Mouse (Mus musculus): ENCODE results near the gene Nxph3.
"Not testable (repeated sequence)": the region's sequence is repeated elsewhere in the genome, so short reads cannot be mapped to it uniquely, and the experiment has no call there.

Nxph3 gene

GRCm38 (mm10) chr11:95517162-95517561 is 2.8 kb upstream of the Nxph3 start:
- no peak for DNase-seq (ENCODE audit: low spot score)

- no peak for DNase-seq (ENCODE audit: low spot score)
Observed at GRCm38 (mm10) chr11:95516491-95516911, 2.1 kb upstream of the Nxph3 start.

- DNase-seq (ENCODE audit: low spot score) = no peak
Observed at GRCm38 (mm10) chr11:95515376-95516323, 1.3 kb upstream of the Nxph3 start.

- DNase-seq (ENCODE audit: low spot score) = no peak
Observed at GRCm38 (mm10) chr11:95513461-95514297, 691 bp downstream of the Nxph3 start.

- DNase-seq (ENCODE audit: low spot score) = no peak
Observed at GRCm38 (mm10) chr11:95512383-95512782, 2.0 kb downstream of the Nxph3 start.

GRCm38 (mm10) chr11:95511919-95512318 is 2.5 kb downstream of the Nxph3 start:
- DNase-seq (ENCODE audit: low spot score) = no peak

- no peak for DNase-seq (ENCODE audit: low spot score)
Observed at GRCm38 (mm10) chr11:95510631-95511030, 3.7 kb downstream of the Nxph3 start.

GRCm38 (mm10) chr11:95509126-95509717 is 5.1 kb downstream of the Nxph3 start:
- DNase-seq (ENCODE audit: low spot score) = no peak

- no peak for DNase-seq (ENCODE audit: low spot score)
Observed at GRCm38 (mm10) chr11:95508211-95508926, 6.0 kb downstream of the Nxph3 start.

- no peak for DNase-seq (ENCODE audit: low spot score)
Observed at GRCm38 (mm10) chr11:95507785-95508184, 6.6 kb downstream of the Nxph3 start.

- DNase-seq (ENCODE audit: low spot score) = no peak
Observed at GRCm38 (mm10) chr11:95507041-95507716, 7.2 kb downstream of the Nxph3 start.

GRCm38 (mm10) chr11:95504271-95504731 is 10.1 kb downstream of the Nxph3 start:
- DNase-seq (ENCODE audit: low spot score) = no peak

GRCm38 (mm10) chr11:95503581-95504180 is 10.7 kb downstream of the Nxph3 start:
- DNase-seq (ENCODE audit: low spot score) = no peak

GRCm38 (mm10) chr11:95501826-95502225 is 12.5 kb downstream of the Nxph3 start:
- not testable (repeated sequence) for DNase-seq (ENCODE audit: low spot score)

GRCm38 (mm10) chr11:95500836-95501235 is 13.5 kb downstream of the Nxph3 start:
- DNase-seq (ENCODE audit: low spot score) = no peak

GRCm38 (mm10) chr11:95500412-95500811 is 14.0 kb downstream of the Nxph3 start:
- no peak for DNase-seq (ENCODE audit: low spot score)

GRCm38 (mm10) chr11:95497921-95498320 is 16.4 kb downstream of the Nxph3 start:
- no peak for DNase-seq (ENCODE audit: low spot score)

- no peak for DNase-seq (ENCODE audit: low spot score)
Observed at GRCm38 (mm10) chr11:95495883-95496282, 18.5 kb downstream of the Nxph3 start.

- no peak for DNase-seq (ENCODE audit: low spot score)
Observed at GRCm38 (mm10) chr11:95494374-95494773, 20.0 kb downstream of the Nxph3 start.

- DNase-seq (ENCODE audit: low spot score) = no peak
Observed at GRCm38 (mm10) chr11:95493950-95494349, 20.4 kb downstream of the Nxph3 start.

- no peak for DNase-seq (ENCODE audit: low spot score)
Observed at GRCm38 (mm10) chr11:95493010-95493409, 21.4 kb downstream of the Nxph3 start.
